Mouse (Mus musculus) neural tube, embryonic 11.5 days (tissue): ENCODE measurements around the gene Gm5797. TPM values are rescaled to one million over a fixed set of nuclear protein-coding genes. Genes with fewer than 3 reads are reported as not detected.
"Not testable (repeated sequence)": the region's sequence is repeated elsewhere in the genome, so short reads cannot be mapped to it uniquely, and the experiment has no call there.

Experiments
- ATAC-seq: fragments of 200-750 bp; cut with Nextera tagmentation; 2 replicates; pipeline ENCODE4 v1.8.0; 2017; ENCODE audit warnings: moderate number of reproducible peaks, mild to moderate bottlenecking, moderate TSS enrichment, moderate library complexity; ENCODE audit not compliant: insufficient read depth, low FRiP score, low TSS enrichment
- DNase-seq: peaks from one replicate; pipeline ENCODE4 v3.0.0-alpha.2; 2015; ENCODE audit warnings: low spot score
- H3K27ac ChIP-seq: fragments of 300-500 bp; sonication (generic); 2 replicates; pipeline ENCODE4 v1.5.1; 2014; ENCODE audit warnings: low read depth, mild to moderate bottlenecking, low read length
- H3K27me3 ChIP-seq: fragments of 300-500 bp; sonication (generic); 2 replicates; pipeline ENCODE4 v1.6.1; 2014; ENCODE audit warnings: mild to moderate bottlenecking, low read length, mixed read lengths; ENCODE audit not compliant: control insufficient read depth, insufficient read depth
- H3K36me3 ChIP-seq: fragments of 300-500 bp; sonication (generic); 2 replicates; pipeline ENCODE4 v1.6.1; 2014; ENCODE audit warnings: mild to moderate bottlenecking, low read length, moderate library complexity, mixed read lengths; ENCODE audit not compliant: control insufficient read depth, insufficient read depth
- H3K4me1 ChIP-seq: fragments of 300-500 bp; sonication (generic); 2 replicates; pipeline ENCODE4 v1.6.1; 2014; ENCODE audit warnings: low read length, mixed read lengths; ENCODE audit not compliant: control insufficient read depth, insufficient read depth
- H3K4me2 ChIP-seq: fragments of 300-500 bp; sonication (generic); 2 replicates; pipeline ENCODE4 v1.6.1; 2014; ENCODE audit warnings: low read depth, mild to moderate bottlenecking, moderate library complexity
- H3K4me3 ChIP-seq: fragments of 300-500 bp; sonication (generic); 2 replicates; pipeline ENCODE4 v1.5.1; 2014; ENCODE audit warnings: low read depth, low read length
- H3K9ac ChIP-seq: fragments of 300-500 bp; sonication (generic); 2 replicates; pipeline ENCODE4 v1.6.1; 2014; ENCODE audit warnings: mild to moderate bottlenecking, low read length
- H3K9me3 ChIP-seq: fragments of 300-500 bp; sonication (generic); 2 replicates; pipeline ENCODE4 v1.6.1; 2016; ENCODE audit warnings: low read length; ENCODE audit not compliant: control insufficient read depth
- WGBS: fragments of 180-500 bp; shearing (Covaris S2); extraction: QIAGEN DNeasy Blood & Tissue Kit; methylation state at CpG from one replicate; pipeline ENCODE4 v1.1.7; 2014; 5-methylcytosine and 5-hydroxymethylcytosine counted together
- polyA plus RNA-seq: library from polyadenylated mRNA; unstranded; fragments of >200 nt; fragmentation: Nextera tagmentation; extraction: Ambion mirVana; gene quantifications from 2 replicates; pipeline ENCODE4 v1.2.1, GENCODE M21; 2014

The Gm5797 gene
- polyA plus RNA-seq: not detected in 2 replicates

GRCm38 (mm10) chr14:7332295-7332694 is at the start of gene Gm5797:
Gene Gm5797 (minus strand): TSS chr14:7332395.
- not testable (repeated sequence) for DNase-seq, H3K4me3 ChIP-seq, H3K27me3 ChIP-seq, H3K36me3 ChIP-seq, ATAC-seq, H3K9ac ChIP-seq, H3K9me3 ChIP-seq, H3K4me1 ChIP-seq, H3K4me2 ChIP-seq, H3K27ac ChIP-seq
- no CpG with 5 or more reads among the region's 1 CpGs for WGBS

- not testable (repeated sequence) for H3K4me3 ChIP-seq, H3K9me3 ChIP-seq, H3K9ac ChIP-seq, H3K4me1 ChIP-seq, ATAC-seq, H3K27me3 ChIP-seq, DNase-seq, H3K36me3 ChIP-seq, H3K27ac ChIP-seq, H3K4me2 ChIP-seq
- WGBS: 76% methylated on average over 3 of the region's 3 CpGs
Observed at GRCm38 (mm10) chr14:7365034-7365433, 32.8 kb upstream of the Gm5797 start, which contains the start of gene Gm8374. Gene Gm8374 (minus strand): TSS chr14:7365134.

GRCm38 (mm10) chr14:7315093-7315492 is 17.1 kb downstream of the Gm5797 start:
- H3K27ac ChIP-seq, H3K27me3 ChIP-seq, ATAC-seq, H3K4me1 ChIP-seq, H3K36me3 ChIP-seq, H3K9me3 ChIP-seq: not testable (repeated sequence)
- peak overlapping the region; percentile 47 for H3K4me3 ChIP-seq
- DNase-seq: peak; percentile 72
- whole genome bisulfite sequencing: 0% methylated on average over 9 of the region's 19 CpGs
- H3K4me2 ChIP-seq: peak overlapping the region; percentile 47
- H3K9ac ChIP-seq: peak overlapping the region; percentile 53

GRCm38 (mm10) chr14:7314661-7315060 is 17.5 kb downstream of the Gm5797 start, which contains the start of gene Gm3739:
Gene Gm3739 (minus strand): TSS chr14:7315049.
- ATAC-seq, H3K4me1 ChIP-seq, H3K36me3 ChIP-seq, H3K9me3 ChIP-seq, H3K27me3 ChIP-seq, H3K27ac ChIP-seq, DNase-seq: not testable (repeated sequence)
- 0% methylated on average over 2 of the region's 35 CpGs for WGBS
- peak within 1 kb of the TSS; percentile 47 for H3K4me2 ChIP-seq
- H3K4me3 ChIP-seq: peak within 1 kb of the TSS; percentile 47
- peak within 1 kb of the TSS; percentile 53 for H3K9ac ChIP-seq

Other genes with a start within 250 kb of the Gm5797 start
- 2.2 and 4.1 TPM in 2 replicates for gene Gm3696, start 231.8 kb downstream of the Gm5797 start, polyA plus RNA-seq
- gene Gm6676, start 207.0 kb downstream of the Gm5797 start, polyA plus RNA-seq: not detected in 2 replicates
- gene Gm3512, start 157.9 kb downstream of the Gm5797 start, polyA plus RNA-seq: 3.8 and 4.2 TPM in 2 replicates
- gene Gm16434, start 137.9 kb downstream of the Gm5797 start, polyA plus RNA-seq: not detected in 2 replicates
- not detected in 2 replicates for gene Gm3727, start 67.7 kb downstream of the Gm5797 start, polyA plus RNA-seq
- 1.5 and 2.4 TPM in 2 replicates for gene Gm3739, start 17.3 kb downstream of the Gm5797 start, polyA plus RNA-seq
- not detected in 2 replicates for gene Gm8374, start 32.7 kb upstream of the Gm5797 start, polyA plus RNA-seq
- gene Gm3755, start 118.5 kb upstream of the Gm5797 start, polyA plus RNA-seq: not detected in 2 replicates
- gene Gm3752, start 151.4 kb upstream of the Gm5797 start, polyA plus RNA-seq: 2.6 TPM in 2 replicates
- 0.89 and 1.2 TPM in 2 replicates for gene Gm3558, start 236.2 kb upstream of the Gm5797 start, polyA plus RNA-seq